Mouse (Mus musculus) forebrain, embryonic 14.5 days (tissue): Measurements from ENCODE around the gene Rgs16. TPM values are rescaled to one million over a fixed set of nuclear protein-coding genes. Genes with fewer than 3 reads are reported as not detected.

Source experiments
- ATAC-seq: fragments of 200-750 bp; cut with Nextera tagmentation; 2 replicates; pipeline ENCODE4 v1.8.0; 2017; ENCODE audit warnings: mild to moderate bottlenecking, moderate library complexity
- DNase-seq: peaks from one replicate; pipeline ENCODE4 v3.0.0-alpha.2; 2015; ENCODE audit warnings: low spot score
- H3K27ac ChIP-seq: fragments of 300-500 bp; sonication (generic); 2 replicates; pipeline ENCODE4 v1.5.1; 2014; ENCODE audit warnings: low read depth, mild to moderate bottlenecking, control low read depth, low read length, moderate library complexity
- H3K27me3 ChIP-seq: fragments of 300-500 bp; sonication (generic); replicated peaks from 2 replicates; pipeline ENCODE4 v1.6.1; 2014; ENCODE audit warnings: low read length, control low read depth, mixed read lengths; ENCODE audit not compliant: control insufficient read depth, insufficient read depth
- H3K36me3 ChIP-seq: fragments of 300-500 bp; sonication (generic); 2 replicates; pipeline ENCODE4 v1.6.1; 2014; ENCODE audit warnings: low read length, control low read depth; ENCODE audit not compliant: control insufficient read depth, insufficient read depth
- H3K4me1 ChIP-seq: fragments of 300-500 bp; sonication (generic); 2 replicates; pipeline ENCODE4 v1.6.1; 2014; ENCODE audit warnings: antibody characterized with exemption, low read length, control low read depth; ENCODE audit not compliant: control insufficient read depth, insufficient read depth
- H3K4me2 ChIP-seq: fragments of 300-500 bp; sonication (generic); 2 replicates; pipeline ENCODE4 v1.6.1; 2014; ENCODE audit warnings: mild to moderate bottlenecking, control low read depth, low read length
- H3K4me3 ChIP-seq: fragments of 300-500 bp; sonication (generic); 2 replicates; pipeline ENCODE4 v1.5.1; 2014; ENCODE audit warnings: low read depth, low read length, control low read depth
- H3K9ac ChIP-seq: fragments of 300-500 bp; sonication (generic); 2 replicates; pipeline ENCODE4 v1.6.1; 2014; ENCODE audit warnings: mild to moderate bottlenecking, low read length, control low read depth, moderate library complexity
- H3K9me3 ChIP-seq: fragments of 300-500 bp; sonication (generic); replicated peaks from 2 replicates; pipeline ENCODE4 v1.6.1; 2016; ENCODE audit warnings: low read length, control low read depth, mixed read lengths; ENCODE audit not compliant: control insufficient read depth
- WGBS: fragments of 180-500 bp; shearing (Covaris S2); extraction: QIAGEN DNeasy Blood & Tissue Kit; methylation state at CpG from one replicate; pipeline ENCODE4 v1.1.7; 2014; 5-methylcytosine and 5-hydroxymethylcytosine counted together
- polyA plus RNA-seq: library from polyadenylated mRNA; unstranded; fragments of >200 nt; fragmentation: Nextera tagmentation; extraction: Ambion mirVana; gene quantifications from 2 replicates; pipeline ENCODE4 v1.2.1, GENCODE M21; 2014

The Rgs16 gene
- polyA plus RNA-seq, 1 experiment from 2014 or later: 20.0 TPM

- H3K27ac ChIP-seq: no peak overlapping the region
- H3K27me3 ChIP-seq: no peaks in the 10 kb centered on the region
- no peak for DNase-seq
- H3K36me3 ChIP-seq: no peaks in the 10 kb centered on the region
- 88% methylated on average over 11 of the region's 11 CpGs for WGBS
- ATAC-seq: no peak
- H3K4me2 ChIP-seq: no peak overlapping the region
- no peak overlapping the region for H3K4me3 ChIP-seq
- H3K4me1 ChIP-seq: peaks cover 17% of the 10 kb centered on the region
- H3K9me3 ChIP-seq: no peaks in the 10 kb centered on the region
- H3K9ac ChIP-seq: no peak overlapping the region
Observed at GRCm38 (mm10) chr1:153700448-153701063, 39.6 kb upstream of the Rgs16 start.

- no peak overlapping the region for H3K4me2 ChIP-seq
- ATAC-seq (no peak), DNase-seq (no peak)
- H3K27me3 ChIP-seq: no peaks in the 10 kb centered on the region
- H3K4me1 ChIP-seq: peaks cover 17% of the 10 kb centered on the region
- H3K9ac ChIP-seq: no peak overlapping the region
- no peaks in the 10 kb centered on the region for H3K36me3 ChIP-seq
- H3K27ac ChIP-seq: no peak overlapping the region
- WGBS: 100% methylated on average over 1 of the region's 1 CpGs
- H3K4me3 ChIP-seq: no peak overlapping the region
- H3K9me3 ChIP-seq: no peaks in the 10 kb centered on the region
Observed at GRCm38 (mm10) chr1:153701461-153701860, 38.7 kb upstream of the Rgs16 start.

- no peak for DNase-seq
- WGBS: 84% methylated on average over 8 of the region's 8 CpGs
- Histone ChIP-seq H3K4me2 (no peak overlapping the region), H3K9ac (no peak overlapping the region), H3K4me3 (no peak overlapping the region), H3K9me3 (no peaks in the 10 kb centered on the region), H3K27ac (no peak overlapping the region), H3K27me3 (no peaks in the 10 kb centered on the region), H3K36me3 (no peaks in the 10 kb centered on the region), H3K4me1 (peaks cover 17% of the 10 kb centered on the region)
- ATAC-seq: no peak
Observed at GRCm38 (mm10) chr1:153702166-153702852, 37.8 kb upstream of the Rgs16 start.

- H3K4me3 ChIP-seq: no peak overlapping the region
- peak; percentile 14 for DNase-seq
- no peak overlapping the region for H3K4me2 ChIP-seq
- peak overlapping the region; percentile 57; the same call in 1 of the 2 replicates for H3K27ac ChIP-seq
- H3K9ac ChIP-seq: no peak overlapping the region
- WGBS: 33% methylated on average over 8 of the region's 8 CpGs
- no peaks in the 10 kb centered on the region for H3K36me3 ChIP-seq
- peak; percentile 16; the same call in 1 of the 2 replicates for ATAC-seq
- no peaks in the 10 kb centered on the region for H3K27me3 ChIP-seq
- peaks cover 17% of the 10 kb centered on the region for H3K4me1 ChIP-seq
- no peaks in the 10 kb centered on the region for H3K9me3 ChIP-seq
Observed at GRCm38 (mm10) chr1:153702853-153703410, 37.2 kb upstream of the Rgs16 start.

DNA sequence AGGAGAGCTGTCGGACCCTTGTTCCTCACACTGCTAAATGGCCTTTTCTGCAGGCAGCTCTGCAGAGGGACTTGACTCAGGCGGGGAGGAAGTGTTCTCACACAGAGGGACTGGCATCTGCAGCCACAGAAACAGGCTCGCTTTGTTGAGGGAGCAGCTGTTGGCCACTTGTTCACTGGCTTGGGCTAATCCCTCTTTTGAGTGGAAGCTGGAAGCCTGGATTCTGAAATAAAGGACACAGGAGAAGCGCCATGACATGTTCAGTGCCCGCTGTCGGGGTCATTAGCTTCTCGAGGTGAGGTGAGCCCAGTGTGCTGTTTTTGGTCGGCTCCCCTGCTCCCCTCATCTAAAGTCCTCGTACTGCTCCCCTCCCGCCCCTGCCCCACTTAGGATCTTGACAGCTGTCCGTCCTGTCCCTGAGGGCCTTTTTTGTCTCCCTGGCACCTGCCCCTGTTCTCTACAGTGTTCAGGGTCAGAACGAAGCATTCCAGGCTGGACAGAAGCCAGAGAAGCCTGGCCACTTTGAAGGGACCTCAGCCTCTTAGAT lies 36.6 kb upstream of the Rgs16 start:
- no peaks in the 10 kb centered on the region for H3K27me3 ChIP-seq
- no peak overlapping the region for H3K9ac ChIP-seq

GRCm38 (mm10) chr1:153704174-153704573 lies 36.0 kb upstream of the Rgs16 start:
- 11% methylated on average over 7 of the region's 7 CpGs for WGBS
- peak; percentile 82 for DNase-seq
- no peak overlapping the region; the same call in 1 of the 2 replicates for H3K4me2 ChIP-seq

More for the DNA sequence above, 36.6 kb upstream of the Rgs16 start:
- 3% methylated on average over 12 of the region's 12 CpGs for WGBS
- Histone ChIP-seq H3K9me3 (no peaks in the 10 kb centered on the region), H3K4me1 (peaks cover 17% of the 10 kb centered on the region), H3K4me3 (no peak overlapping the region), H3K36me3 (no peaks in the 10 kb centered on the region), H3K27ac (peak overlapping the region; percentile 57; the same call in 1 of the 2 replicates), H3K4me2 (peak overlapping the region; percentile 18; the same call in 1 of the 2 replicates)
- peak; percentile 86 for ATAC-seq
- peak; percentile 87 for DNase-seq

GRCm38 (mm10) chr1:153704996-153705395 lies 35.2 kb upstream of the Rgs16 start:
- H3K4me2 ChIP-seq: no peak overlapping the region
- ATAC-seq: no peak
- H3K27me3 ChIP-seq: no peaks in the 10 kb centered on the region
- WGBS: 21% methylated on average over 3 of the region's 3 CpGs
- H3K36me3 ChIP-seq: no peaks in the 10 kb centered on the region
- no peak overlapping the region for H3K9ac ChIP-seq
- H3K9me3 ChIP-seq: no peaks in the 10 kb centered on the region
- H3K4me3 ChIP-seq: no peak overlapping the region
- DNase-seq: peak; percentile 22
- no peak overlapping the region for H3K27ac ChIP-seq
- peaks cover 17% of the 10 kb centered on the region for H3K4me1 ChIP-seq

More at GRCm38 (mm10) chr1:153704174-153704573, 36.0 kb upstream of the Rgs16 start:
- Histone ChIP-seq H3K27ac (peak overlapping the region; percentile 57; the same call in 1 of the 2 replicates), H3K36me3 (no peaks in the 10 kb centered on the region), H3K9me3 (no peaks in the 10 kb centered on the region), H3K4me3 (no peak overlapping the region), H3K27me3 (no peaks in the 10 kb centered on the region), H3K4me1 (peaks cover 17% of the 10 kb centered on the region), H3K9ac (no peak overlapping the region)
- ATAC-seq: peak; percentile 69

DNA sequence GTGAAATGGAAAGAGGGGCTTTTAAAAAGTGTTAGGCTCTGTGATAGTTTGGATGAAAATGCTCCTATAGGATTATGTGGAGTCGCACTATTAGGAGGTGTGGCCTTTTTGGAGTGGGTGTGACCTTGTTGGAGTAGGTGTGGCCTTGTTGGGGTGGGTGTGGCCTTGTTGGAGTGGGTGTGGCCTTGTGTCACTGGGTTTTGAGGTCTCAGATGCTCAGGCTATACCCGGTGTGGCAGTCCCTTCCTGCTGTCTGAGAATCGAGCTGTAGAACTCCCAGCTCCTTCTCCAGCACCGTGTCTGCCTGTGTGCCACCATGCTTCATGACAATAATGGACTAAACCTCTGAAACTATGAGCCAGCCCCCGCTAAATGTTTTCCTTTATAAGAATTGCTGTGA lies 31.5 kb upstream of the Rgs16 start:
- Histone ChIP-seq H3K4me3 (no peak overlapping the region), H3K4me2 (no peak overlapping the region), H3K36me3 (no peaks in the 10 kb centered on the region), H3K9ac (no peak overlapping the region), H3K4me1 (peaks cover 7% of the 10 kb centered on the region), H3K27ac (no peak overlapping the region), H3K9me3 (no peaks in the 10 kb centered on the region), H3K27me3 (no peaks in the 10 kb centered on the region)
- 84% methylated on average over 5 of the region's 5 CpGs for WGBS
- ATAC-seq (no peak), DNase-seq (no peak)
